Mouse (Mus musculus) intestine, embryonic 16.5 days (tissue): ENCODE measurements around the gene Kctd12. TPM values are rescaled to one million over a fixed set of nuclear protein-coding genes. Genes with fewer than 3 reads are reported as not detected.

Experiments used
- ATAC-seq: fragments of 200-750 bp; cut with Nextera tagmentation; 2 replicates; pipeline ENCODE4 v1.8.0; 2017; ENCODE audit warnings: moderate TSS enrichment, moderate library complexity
- H3K27ac ChIP-seq: fragments of 300-500 bp; sonication (generic); 2 replicates; pipeline ENCODE4 v1.5.1; 2014; ENCODE audit warnings: mild to moderate bottlenecking, low read length
- H3K27me3 ChIP-seq: fragments of 300-500 bp; sonication (generic); replicated peaks from 2 replicates; pipeline ENCODE4 v1.6.1; 2014; ENCODE audit warnings: low read length, control low read depth, mixed read lengths; ENCODE audit not compliant: control insufficient read depth, insufficient read depth
- H3K36me3 ChIP-seq: fragments of 300-500 bp; sonication (generic); 2 replicates; pipeline ENCODE4 v1.6.1; 2014; ENCODE audit warnings: low read length, control low read depth; ENCODE audit not compliant: control insufficient read depth, insufficient read depth
- H3K4me1 ChIP-seq: fragments of 300-500 bp; sonication (generic); 2 replicates; pipeline ENCODE4 v1.6.1; 2014; ENCODE audit warnings: low read length, control low read depth, mixed read lengths; ENCODE audit not compliant: control insufficient read depth, insufficient read depth
- H3K4me2 ChIP-seq: fragments of 300-500 bp; sonication (generic); 2 replicates; pipeline ENCODE4 v1.6.1; 2014; ENCODE audit warnings: low read depth, low read length, control low read depth
- H3K4me3 ChIP-seq: fragments of 300-500 bp; sonication (generic); 2 replicates; pipeline ENCODE4 v1.5.1; 2014; ENCODE audit warnings: mild to moderate bottlenecking, low read length
- H3K9ac ChIP-seq: fragments of 300-500 bp; sonication (generic); 2 replicates; pipeline ENCODE4 v1.6.1; 2014; ENCODE audit warnings: low read depth, low read length
- H3K9me3 ChIP-seq: fragments of 300-500 bp; sonication (generic); 2 replicates; pipeline ENCODE4 v1.6.1; 2016; ENCODE audit warnings: low read length, control low read depth; ENCODE audit not compliant: control insufficient read depth
- WGBS: fragments of 180-500 bp; shearing (Covaris S2); extraction: QIAGEN DNeasy Blood & Tissue Kit; methylation state at CpG from one replicate; pipeline ENCODE4 v1.1.7; 2014; 5-methylcytosine and 5-hydroxymethylcytosine counted together
- polyA plus RNA-seq: library from polyadenylated mRNA; unstranded; fragments of >200 nt; fragmentation: Nextera tagmentation; extraction: Ambion mirVana; gene quantifications from 2 replicates; pipeline ENCODE4 v1.2.1, GENCODE M21; 2015

Kctd12 gene
- polyA plus RNA-seq, 1 experiment from 2014 or later = 9.5 TPM

DNA sequence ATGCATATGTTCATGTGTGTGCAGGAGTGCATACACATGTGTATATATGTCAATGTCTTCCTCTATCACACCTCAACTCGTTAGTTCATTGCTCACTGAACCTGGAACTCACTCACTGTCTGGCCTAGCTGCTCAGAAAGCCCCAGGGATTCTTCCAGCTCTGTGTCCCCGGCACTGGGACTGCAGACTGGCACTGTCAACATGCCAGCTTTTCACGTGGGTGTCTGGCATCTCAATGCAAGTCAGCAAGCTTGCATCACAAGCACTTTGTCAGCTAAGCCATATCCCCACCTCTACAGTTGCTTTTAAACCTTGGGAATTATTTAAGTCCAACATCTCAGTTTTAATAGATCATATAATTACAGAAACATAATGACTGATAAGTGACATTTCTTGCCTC, 8.3 kb upstream of the Kctd12 start:
- no peak overlapping the region for H3K9ac ChIP-seq
- no peaks in the 10 kb centered on the region for H3K36me3 ChIP-seq
- no peaks in the 10 kb centered on the region for H3K4me1 ChIP-seq
- H3K9me3 ChIP-seq = no peaks in the 10 kb centered on the region
- no peak overlapping the region for H3K4me2 ChIP-seq
- WGBS = 70% methylated on average over 3 of the region's 3 CpGs
- no peaks in the 10 kb centered on the region for H3K27me3 ChIP-seq
- H3K4me3 ChIP-seq = no peak overlapping the region
- no peak for ATAC-seq
- H3K27ac ChIP-seq = no peak overlapping the region

DNA sequence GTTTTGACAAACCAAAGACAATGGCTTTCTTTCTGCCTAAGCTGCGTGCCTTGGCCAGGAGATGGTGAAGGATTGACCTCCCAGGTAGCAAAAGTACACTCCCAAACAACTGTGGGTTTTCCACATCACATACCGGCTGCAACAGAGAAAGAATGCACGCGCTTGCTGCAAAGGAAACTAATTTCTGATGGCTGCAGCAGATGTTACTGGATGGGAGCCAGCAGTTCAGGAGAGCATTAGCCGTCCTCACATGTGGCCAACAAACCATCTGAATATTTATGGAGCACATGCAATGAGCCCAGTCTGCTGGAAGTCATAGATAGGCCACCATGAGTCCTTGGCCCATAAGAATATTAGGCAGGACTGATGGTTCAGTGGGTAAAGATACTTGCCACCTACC, 7.4 kb upstream of the Kctd12 start:
- ATAC-seq = no peak
- WGBS = 47% methylated on average over 5 of the region's 5 CpGs
- H3K27me3 ChIP-seq = no peaks in the 10 kb centered on the region
- H3K36me3 ChIP-seq = no peaks in the 10 kb centered on the region
- H3K9me3 ChIP-seq = no peaks in the 10 kb centered on the region
- no peak overlapping the region for H3K4me2 ChIP-seq
- H3K4me3 ChIP-seq = no peak overlapping the region
- no peaks in the 10 kb centered on the region for H3K4me1 ChIP-seq
- H3K9ac ChIP-seq = no peak overlapping the region
- no peak overlapping the region for H3K27ac ChIP-seq

DNA sequence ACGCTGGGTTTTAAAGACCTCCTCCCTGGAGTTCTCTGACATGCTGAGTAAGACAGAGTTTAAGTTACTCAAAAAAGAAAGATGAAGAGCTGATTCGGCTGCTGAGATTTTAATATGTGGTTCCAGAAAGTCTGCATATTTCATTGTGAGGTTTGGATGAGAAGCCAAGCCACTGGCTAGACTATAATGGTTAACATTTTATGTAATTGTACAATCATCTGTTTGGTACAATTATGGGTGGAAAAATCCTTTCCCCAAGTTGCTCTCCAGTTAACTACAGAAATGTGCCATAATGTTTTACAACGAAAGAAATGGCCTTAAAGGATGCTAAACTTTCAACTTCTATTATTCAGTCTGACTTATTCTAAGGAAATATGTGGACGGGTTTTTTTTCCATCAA, 6.8 kb upstream of the Kctd12 start:
- no peak overlapping the region for H3K4me2 ChIP-seq
- no peaks in the 10 kb centered on the region for H3K36me3 ChIP-seq
- H3K9ac ChIP-seq = no peak overlapping the region
- WGBS = 69% methylated on average over 4 of the region's 4 CpGs
- H3K9me3 ChIP-seq = no peaks in the 10 kb centered on the region
- H3K4me1 ChIP-seq = no peaks in the 10 kb centered on the region
- no peak overlapping the region for H3K27ac ChIP-seq
- ATAC-seq = no peak
- no peaks in the 10 kb centered on the region for H3K27me3 ChIP-seq
- no peak overlapping the region for H3K4me3 ChIP-seq

DNA sequence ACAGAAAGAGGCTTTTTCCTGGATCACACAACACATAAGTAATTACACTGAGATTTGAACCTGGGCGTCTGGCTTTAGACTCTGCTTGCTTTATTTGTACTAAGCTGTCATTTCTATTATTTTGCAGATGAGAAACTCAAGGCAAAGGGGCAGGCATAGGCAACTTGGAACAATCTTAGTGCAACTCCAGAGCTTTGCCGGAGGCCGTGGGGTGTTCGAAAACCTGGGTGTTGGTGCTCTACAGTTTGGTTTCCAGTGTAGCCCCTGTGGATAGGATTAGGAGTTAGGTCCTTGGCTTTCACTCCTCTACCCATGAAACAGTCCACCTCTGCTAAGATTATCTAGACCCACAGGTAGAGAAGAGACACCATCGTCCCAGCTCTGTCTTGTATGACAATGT, 5.2 kb upstream of the Kctd12 start:
- no peak for ATAC-seq
- Histone ChIP-seq H3K27me3 (no peaks in the 10 kb centered on the region), H3K36me3 (no peaks in the 10 kb centered on the region), H3K27ac (no peak overlapping the region), H3K4me3 (no peak overlapping the region), H3K9ac (no peak overlapping the region), H3K9me3 (no peaks in the 10 kb centered on the region), H3K4me2 (no peak overlapping the region), H3K4me1 (no peaks in the 10 kb centered on the region)
- 71% methylated on average over 5 of the region's 5 CpGs for WGBS

DNA sequence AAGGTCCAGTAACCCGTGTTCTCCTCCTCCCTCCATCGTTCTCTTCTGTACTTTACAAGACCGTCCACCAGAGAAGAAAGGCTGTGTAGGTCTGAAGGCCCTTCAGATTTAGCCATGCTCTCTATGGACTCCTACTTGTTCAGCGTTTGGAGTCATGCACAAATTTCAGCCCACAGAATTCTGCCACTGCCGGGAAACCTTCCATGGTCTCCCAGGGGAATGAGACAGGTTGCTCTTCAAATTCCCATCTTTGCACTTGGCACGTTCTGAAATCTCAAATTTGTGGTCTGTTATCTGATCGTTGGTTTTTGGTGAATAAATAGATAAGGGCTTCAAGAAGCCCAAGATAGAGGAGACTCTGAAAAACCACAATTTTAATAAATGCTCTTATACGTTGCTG, 1.2 kb upstream of the Kctd12 start:
- no peak overlapping the region for H3K4me3 ChIP-seq
- H3K9me3 ChIP-seq = no peaks in the 10 kb centered on the region
- H3K9ac ChIP-seq = no peak overlapping the region
- peak overlapping the region; percentile 98; the same call in 1 of the 2 replicates for H3K4me2 ChIP-seq
- H3K4me1 ChIP-seq = peaks cover 4% of the 10 kb centered on the region; the same call in 1 of the 2 replicates
- no peaks in the 10 kb centered on the region for H3K27me3 ChIP-seq
- H3K27ac ChIP-seq = no peak overlapping the region
- no peaks in the 10 kb centered on the region for H3K36me3 ChIP-seq
- WGBS = 75% methylated on average over 8 of the region's 8 CpGs
- no peak for ATAC-seq

DNA sequence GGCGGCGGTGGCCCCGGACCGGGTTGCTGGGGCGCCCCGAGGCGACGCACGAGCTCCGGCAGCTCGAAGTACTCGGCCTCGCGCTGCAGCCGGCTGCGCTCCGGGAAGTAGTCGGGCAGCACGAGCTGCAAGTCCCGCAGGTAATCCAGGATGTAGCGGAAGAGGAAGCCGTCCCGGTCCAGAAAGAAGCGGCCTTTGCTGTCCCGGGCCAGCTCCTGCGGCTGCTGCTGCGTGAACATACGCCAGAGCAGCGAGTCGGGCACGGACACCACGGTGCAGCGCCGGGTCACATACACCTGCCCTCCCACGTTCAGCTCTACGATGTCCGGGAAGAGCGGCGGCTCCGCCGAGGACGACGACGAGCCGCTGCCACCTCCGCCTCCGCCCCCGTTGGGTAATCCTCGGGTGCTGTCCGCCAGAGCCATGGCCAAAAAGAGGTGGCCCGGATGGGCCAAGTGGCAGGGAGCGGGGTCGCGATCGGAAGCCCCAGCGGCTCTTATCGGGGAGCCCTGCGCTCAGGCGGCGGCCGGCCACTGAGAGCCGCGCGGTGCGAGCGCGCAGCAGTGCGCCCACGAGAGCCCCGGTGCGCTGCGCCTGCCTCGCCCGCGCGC, 316 bp downstream of the Kctd12 start:
- Histone ChIP-seq H3K4me1 (peaks cover 4% of the 10 kb centered on the region; the same call in 1 of the 2 replicates), H3K4me2 (peak overlapping the region; percentile 98), H3K27me3 (no peaks in the 10 kb centered on the region), H3K36me3 (no peaks in the 10 kb centered on the region), H3K9ac (peak overlapping the region; percentile 76), H3K9me3 (no peaks in the 10 kb centered on the region), H3K27ac (peak overlapping the region; percentile 85), H3K4me3 (peak overlapping the region; percentile 77)
- WGBS = under 1% methylated on average over 76 of the region's 76 CpGs
- peak; percentile 55 for ATAC-seq

DNA sequence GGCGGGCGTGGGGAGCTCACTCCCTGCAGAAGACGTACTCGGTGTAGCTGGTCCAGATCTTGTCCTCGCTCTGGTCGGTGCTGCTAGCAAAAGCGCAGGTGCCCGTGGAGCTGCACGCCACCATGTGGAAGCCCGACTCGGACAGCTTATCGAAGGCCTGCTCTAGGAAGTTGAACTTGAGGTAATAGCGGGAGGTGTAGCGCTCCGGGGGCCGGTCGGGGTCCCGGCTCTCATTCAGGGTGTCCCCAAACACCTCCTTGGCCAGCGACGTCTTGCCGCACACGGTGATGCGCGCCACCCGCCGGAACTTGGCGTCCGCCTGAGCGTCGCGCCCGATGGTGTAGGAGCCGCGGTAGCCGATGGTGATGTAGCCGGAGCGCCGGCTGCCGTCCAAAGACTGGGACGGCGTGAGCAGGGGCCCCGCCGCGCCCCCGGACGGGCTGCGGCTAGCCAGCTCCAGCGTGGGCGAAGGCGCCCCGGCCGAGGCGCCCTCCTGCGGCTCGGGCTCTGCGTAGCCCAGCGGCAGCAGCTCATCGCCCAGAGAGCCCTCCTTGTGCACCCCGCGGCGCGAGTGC, 909 bp downstream of the Kctd12 start:
- H3K9ac ChIP-seq = peak overlapping the region; percentile 76
- no peaks in the 10 kb centered on the region for H3K9me3 ChIP-seq
- peak overlapping the region; percentile 98 for H3K4me2 ChIP-seq
- WGBS = under 1% methylated on average over 62 of the region's 62 CpGs
- ATAC-seq = peak; percentile 31
- no peaks in the 10 kb centered on the region for H3K27me3 ChIP-seq
- H3K36me3 ChIP-seq = no peaks in the 10 kb centered on the region
- peak overlapping the region; percentile 77 for H3K4me3 ChIP-seq
- H3K27ac ChIP-seq = peak overlapping the region; percentile 85
- H3K4me1 ChIP-seq = peaks cover 4% of the 10 kb centered on the region; the same call in 1 of the 2 replicates

DNA sequence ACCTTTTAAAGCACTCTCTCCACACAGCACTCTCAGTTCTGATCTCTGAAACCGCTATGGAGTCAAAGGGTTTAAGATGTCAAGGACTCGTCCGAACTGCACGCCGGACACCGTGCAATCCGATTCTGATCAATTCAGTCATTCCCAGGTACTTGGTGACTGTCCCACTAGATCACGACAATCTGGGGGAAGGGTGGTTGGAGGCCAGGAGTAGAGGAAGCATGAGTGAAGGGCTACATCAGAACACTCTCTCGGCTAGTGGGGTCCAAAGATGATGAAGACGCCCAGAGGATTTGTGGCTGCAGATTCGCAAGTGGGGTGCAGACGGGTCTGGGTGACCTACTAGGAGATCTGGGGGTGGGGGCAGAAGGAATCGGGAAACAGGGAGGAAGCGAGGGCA, 1.5 kb downstream of the Kctd12 start:
- H3K36me3 ChIP-seq = no peaks in the 10 kb centered on the region
- H3K9me3 ChIP-seq = no peaks in the 10 kb centered on the region
- peak overlapping the region; percentile 76 for H3K9ac ChIP-seq
- peak overlapping the region; percentile 98 for H3K4me2 ChIP-seq
- WGBS = 10% methylated on average over 14 of the region's 14 CpGs
- peaks cover 4% of the 10 kb centered on the region; the same call in 1 of the 2 replicates for H3K4me1 ChIP-seq
- no peak for ATAC-seq
- peak overlapping the region; percentile 37; the same call in 1 of the 2 replicates for H3K27ac ChIP-seq
- H3K27me3 ChIP-seq = no peaks in the 10 kb centered on the region
- H3K4me3 ChIP-seq = peak overlapping the region; percentile 77

DNA sequence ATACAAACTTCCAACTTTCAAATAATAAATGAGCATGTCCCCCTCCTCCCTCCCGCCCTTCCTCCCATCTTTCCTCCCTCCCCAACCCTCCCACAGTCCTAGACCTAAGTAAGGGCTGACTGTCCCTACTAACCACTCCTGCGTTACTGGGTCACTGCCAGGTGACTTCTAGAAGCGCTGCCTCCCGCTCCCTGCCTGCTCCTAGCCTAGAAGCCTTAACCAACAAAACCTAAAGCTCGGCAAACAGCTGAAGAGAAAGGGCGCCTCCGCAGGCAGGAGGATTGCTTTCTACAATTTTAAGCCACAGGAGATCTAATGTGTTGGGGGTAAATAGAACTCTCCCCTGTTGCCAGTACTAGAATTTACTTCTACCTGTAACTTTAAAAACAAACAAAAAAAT, 2.0 kb downstream of the Kctd12 start:
- H3K27ac ChIP-seq = no peak overlapping the region
- peak overlapping the region; percentile 98 for H3K4me2 ChIP-seq
- H3K4me1 ChIP-seq = peaks cover 4% of the 10 kb centered on the region; the same call in 1 of the 2 replicates
- peak overlapping the region; percentile 76 for H3K9ac ChIP-seq
- H3K36me3 ChIP-seq = no peaks in the 10 kb centered on the region
- ATAC-seq = no peak
- H3K27me3 ChIP-seq = no peaks in the 10 kb centered on the region
- peak overlapping the region; percentile 77 for H3K4me3 ChIP-seq
- 17% methylated on average over 7 of the region's 7 CpGs for WGBS
- H3K9me3 ChIP-seq = no peaks in the 10 kb centered on the region
